Mouse (Mus musculus) heart, adult 18-20 months (tissue): ENCODE measurements around the gene Cfap46. TPM values are rescaled to one million over a fixed set of nuclear protein-coding genes. Genes with fewer than 3 reads are reported as not detected.

Experiments used
- DNase-seq, 2 experiments: peaks; one replicate each; pipeline ENCODE4 v3.0.0; 2021 to 2022; ENCODE audit warnings: mixed read lengths in 1 of 2
- total RNA-seq, 2 experiments: library from RNA; stranded (reverse); gene quantifications; 2 replicates each; pipeline ENCODE4 v1.2.3; 2021

Gene Cfap46
- total RNA-seq, 2 experiments from 2014 or later, result 0.21 TPM; not detected in 1

DNA sequence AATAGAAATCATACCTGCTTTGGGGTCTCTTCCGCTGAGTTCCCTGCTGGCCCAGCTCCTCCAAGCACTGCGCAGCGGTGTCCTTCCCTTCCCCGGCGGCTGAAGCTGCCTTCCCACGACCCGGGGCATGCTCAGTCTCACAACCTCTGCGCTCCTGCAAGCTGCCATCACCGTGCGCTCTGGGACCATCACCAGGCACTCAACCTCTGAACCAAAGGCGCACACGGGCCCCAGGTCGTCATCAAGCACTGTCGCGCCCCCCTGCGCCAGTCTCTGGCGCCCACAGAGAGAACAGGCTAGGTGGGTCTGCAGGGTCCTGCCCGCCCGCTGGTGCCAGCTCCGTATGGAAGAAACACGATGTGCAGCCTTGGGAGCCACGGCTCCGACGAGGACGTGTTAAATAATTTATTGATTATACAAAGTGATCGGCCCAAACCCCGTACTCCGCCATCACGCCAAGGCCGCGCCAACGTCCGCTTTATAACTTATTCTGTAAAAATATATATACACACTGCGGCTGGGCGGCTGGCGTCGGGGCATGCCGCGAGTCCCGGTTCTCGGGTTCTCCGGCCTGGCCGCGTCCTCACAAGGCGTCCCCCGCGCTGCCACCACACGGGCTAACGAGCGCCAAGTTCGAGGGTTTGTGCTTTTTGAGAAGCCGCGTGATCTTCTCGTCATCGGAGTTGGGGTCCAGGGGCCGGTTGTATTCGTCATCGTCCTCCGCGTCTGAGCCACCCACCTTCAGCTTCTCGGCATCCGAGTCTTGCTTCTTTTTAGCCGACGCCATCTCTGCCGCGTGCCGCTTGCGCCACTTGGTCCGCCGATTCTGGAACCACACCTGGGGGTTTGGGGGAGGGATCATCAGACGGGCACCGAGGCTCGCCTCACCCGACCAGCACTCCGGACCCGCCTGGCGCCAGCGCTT is 102.5 kb downstream of the Cfap46 start:
- DNase-seq, result peak in 1 of 2 experiments; percentile 15

- no peak for DNase-seq
Observed at GRCm38 (mm10) chr7:139579261-139579905, 104.2 kb downstream of the Cfap46 start.

DNA sequence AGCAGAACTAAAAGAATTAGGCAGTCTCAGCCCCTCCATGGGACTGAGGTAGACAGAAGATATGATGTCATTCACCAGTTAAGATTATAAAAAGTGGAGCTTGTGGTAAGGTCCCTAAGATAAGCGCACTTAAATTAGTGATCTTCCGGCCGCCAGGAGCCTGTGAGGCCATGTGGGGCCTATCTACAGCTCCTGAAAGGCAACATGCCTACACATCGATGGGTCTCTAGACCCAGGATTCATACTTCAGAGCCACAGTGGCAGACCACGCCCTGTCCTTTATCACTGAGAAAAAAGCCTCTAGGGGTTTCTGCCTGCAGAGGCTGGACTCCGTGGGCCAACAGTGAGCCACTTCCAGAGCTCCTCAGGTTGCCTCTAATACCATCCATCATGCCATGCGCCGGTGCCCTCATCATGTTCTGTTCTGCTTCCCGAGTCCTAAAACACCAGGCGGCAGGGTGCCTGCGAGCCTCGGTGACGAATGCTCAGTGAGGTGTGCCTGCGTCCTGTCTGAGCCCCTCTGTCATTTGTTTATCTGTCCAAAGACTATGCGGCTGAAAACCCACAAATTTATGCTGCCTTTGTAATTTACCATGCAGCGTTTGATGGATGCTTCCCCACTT is 107.4 kb downstream of the Cfap46 start:
- no peak for DNase-seq

- no peak for DNase-seq
Observed at GRCm38 (mm10) chr7:139572665-139573064, 111.0 kb downstream of the Cfap46 start.

DNA sequence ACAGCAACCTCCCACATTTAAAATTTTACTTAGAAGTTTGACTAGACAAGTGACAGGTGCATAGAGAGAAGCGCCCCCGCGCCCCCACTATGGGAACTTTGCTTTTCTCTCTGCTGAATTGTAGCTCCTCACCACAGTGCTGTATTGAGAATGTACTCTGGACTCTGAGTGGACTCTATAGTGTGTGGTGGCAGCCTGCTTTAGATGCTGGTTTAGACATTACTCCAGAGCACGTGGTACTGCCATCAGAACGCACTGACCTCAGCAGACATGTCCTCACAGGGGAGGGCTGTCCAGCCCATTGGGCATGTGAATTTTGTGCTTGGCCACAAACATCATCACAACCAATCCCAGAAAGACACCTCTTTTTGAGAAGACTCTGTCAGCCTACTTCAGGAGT is 112.8 kb downstream of the Cfap46 start:
- no peak for DNase-seq

DNA sequence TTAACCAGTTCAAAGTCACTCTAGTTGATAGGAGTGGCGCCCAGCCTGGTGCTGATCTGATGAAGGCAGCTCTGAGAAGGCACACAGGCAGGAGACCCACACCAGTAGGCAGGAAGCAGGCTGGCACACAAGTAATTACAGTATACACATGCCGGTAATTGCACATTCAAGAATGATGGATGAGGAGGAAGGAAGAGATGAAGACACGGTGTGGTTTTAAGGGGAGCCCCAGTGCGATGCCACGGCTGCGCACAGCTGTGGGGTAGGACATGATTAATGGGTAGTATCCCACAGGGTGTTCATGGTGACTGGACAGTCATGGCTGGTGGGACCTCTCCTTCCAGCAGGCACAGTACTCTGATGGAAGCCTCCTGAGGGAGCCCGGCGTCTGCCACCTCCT is 117.1 kb downstream of the Cfap46 start:
- DNase-seq, result no peak

DNA sequence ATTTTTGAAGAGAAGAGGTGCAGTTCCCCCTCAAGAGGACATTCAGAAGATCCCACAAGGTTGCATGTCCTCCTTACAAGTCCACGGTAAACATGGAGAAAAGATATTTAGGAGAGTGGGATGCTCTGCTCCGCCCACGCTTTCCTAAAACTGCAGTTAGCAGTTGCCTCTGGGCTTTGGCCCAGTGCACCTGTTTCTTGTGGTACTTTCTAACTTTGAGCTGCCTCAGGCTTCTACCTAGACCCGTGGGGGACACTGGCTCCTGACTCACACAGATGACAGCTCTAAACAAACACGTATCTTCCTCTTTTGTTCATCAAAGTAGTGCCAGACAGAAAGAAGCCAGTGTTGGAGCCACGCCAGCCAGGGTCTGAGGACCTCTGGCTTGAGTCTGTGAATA is 117.6 kb downstream of the Cfap46 start:
- DNase-seq, result no peak

GRCm38 (mm10) chr7:139564161-139564560 is 119.5 kb downstream of the Cfap46 start:
- DNase-seq, result no peak

GRCm38 (mm10) chr7:139563425-139563824 is 120.2 kb downstream of the Cfap46 start:
- DNase-seq, result no peak

DNA sequence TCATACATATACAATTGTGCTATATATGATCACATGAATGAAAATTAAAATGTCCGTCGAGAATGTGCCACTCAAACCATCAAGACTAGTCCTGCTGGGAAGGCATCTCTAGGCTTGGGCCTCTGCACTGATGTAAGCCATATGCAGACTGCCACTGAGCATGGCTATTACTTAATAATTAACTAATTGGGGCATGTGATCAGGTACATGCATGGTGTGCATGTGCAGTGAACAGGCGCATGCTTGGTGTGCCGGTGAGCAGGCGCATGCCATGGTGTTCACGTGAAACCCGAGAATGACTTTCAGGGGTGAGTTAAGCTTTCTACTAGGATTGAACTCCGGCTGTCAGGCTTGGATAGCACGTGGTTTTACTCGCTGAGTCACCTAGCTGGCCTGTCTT is 124.0 kb downstream of the Cfap46 start:
- DNase-seq, result no peak

- no peak for DNase-seq
Observed at GRCm38 (mm10) chr7:139556746-139557526, 126.7 kb downstream of the Cfap46 start.

DNA sequence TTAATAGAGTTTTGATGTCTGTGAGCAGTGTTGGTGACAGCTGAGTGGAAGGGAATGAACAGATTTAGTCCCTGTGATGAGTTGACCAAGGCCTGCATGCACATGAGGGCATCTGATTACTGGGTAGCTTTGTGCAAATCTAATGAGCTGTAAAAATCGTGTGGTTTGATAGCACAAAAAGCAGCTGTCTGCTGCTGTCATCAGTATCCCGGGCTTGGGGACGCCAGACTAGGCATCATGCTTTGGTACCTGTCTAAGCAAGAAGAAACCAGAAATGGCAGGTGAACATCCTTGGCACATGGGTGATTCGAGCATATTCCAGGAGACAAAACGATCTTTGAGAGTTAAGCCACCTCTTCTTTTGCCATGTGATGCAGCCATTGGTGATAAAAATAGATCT is 127.3 kb downstream of the Cfap46 start:
- no peak for DNase-seq

GRCm38 (mm10) chr7:139551519-139551918 is 132.1 kb downstream of the Cfap46 start:
- DNase-seq, result no peak

Other genes starting within 250 kb of the Cfap46 start
- under 1 TPM in 1 of 2 experiments, not detected in 1; 0.15 TPM for gene Nkx6-2, start 101.0 kb downstream of the Cfap46 start, total RNA-seq
- gene Adgra1, start 150.4 kb upstream of the Cfap46 start, total RNA-seq, result under 1 TPM in 1 of 2 experiments, not detected in 1; 0.05 TPM
- under 1 TPM in 1 of 2 experiments, not detected in 1; 0.26 TPM for gene Kndc1, start 210.9 kb upstream of the Cfap46 start, total RNA-seq